In the genomic region with DNA sequence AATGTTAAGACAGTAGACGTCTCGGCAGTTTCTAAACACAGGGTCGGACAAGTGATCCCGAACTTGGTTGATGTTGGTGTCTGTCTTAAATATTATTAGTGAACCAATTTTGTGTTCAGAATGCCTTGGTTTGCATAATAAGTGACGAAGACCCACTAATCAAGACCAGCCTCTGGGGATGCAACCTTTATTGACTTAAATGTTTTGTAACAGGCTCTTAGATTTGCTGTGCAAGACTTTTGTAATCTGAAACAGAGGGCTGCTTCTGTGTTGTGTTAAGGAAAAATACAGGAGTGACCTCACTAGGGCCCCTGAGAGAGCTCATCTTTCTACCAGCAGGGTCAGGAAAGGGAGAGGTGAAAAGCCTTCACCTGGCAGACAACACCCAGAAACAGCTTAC, we compare ENCODE assay signal across 8 mouse cellular contexts.
A peak's percentile ranks its signal among the peaks of the same experiment; 100 is the strongest.
DNase-seq lines count a peak whose midpoint lies in the region; ATAC-seq lines count a peak whose summit lies in the region.
"Had no signal": no experiment of that assay in that cellular context is flagged by ENCODE, and none has a peak within 500 bp of the region (broad histone marks: within the 10 kb centered on the region; RNA-seq: fewer than 3 reads in every experiment).

No protein-coding gene starts in this region.

- no peaks in the 10 kb centered on the region; the same call in 1 of the 2 replicates for H3K4me1 ChIP-seq in liver, embryonic 11.5 days (replicated peaks; ENCODE audit: control insufficient read depth, insufficient read depth, low read length)
- H3K4me1 ChIP-seq in forebrain, embryonic 16.5 days (replicated peaks; ENCODE audit: control insufficient read depth, insufficient read depth, low read length): peaks cover 4% of the 10 kb centered on the region
- H3K4me1 ChIP-seq in limb, embryonic 11.5 days (ENCODE audit: control insufficient read depth, insufficient read depth, low read length): 0 out of 2 replicates have a peak, but pooled peaks cover 4% of the 10 kb centered on the region
- 0 out of 2 replicates have a peak, but pooled peaks cover 7% of the 10 kb centered on the region for H3K4me1 ChIP-seq in neural tube, embryonic 15.5 days

- no peaks in the 10 kb centered on the region for H3K9me3 ChIP-seq in liver, embryonic 11.5 days (ENCODE audit: control insufficient read depth, low read length)
- no peaks in the 10 kb centered on the region for H3K9me3 ChIP-seq in forebrain, embryonic 16.5 days (ENCODE audit: control insufficient read depth, low read length)
- H3K9me3 ChIP-seq in limb, embryonic 11.5 days (ENCODE audit: control insufficient read depth, low read length): no peaks in the 10 kb centered on the region
- no peaks in the 10 kb centered on the region for H3K9me3 ChIP-seq in neural tube, embryonic 15.5 days (replicated peaks)

- H3K36me3 ChIP-seq in liver, embryonic 11.5 days (ENCODE audit: control insufficient read depth, insufficient read depth, low read length): no peaks in the 10 kb centered on the region
- H3K36me3 ChIP-seq in forebrain, embryonic 16.5 days (ENCODE audit: control insufficient read depth, insufficient read depth): no peaks in the 10 kb centered on the region
- H3K36me3 ChIP-seq in limb, embryonic 11.5 days (ENCODE audit: control insufficient read depth, insufficient read depth, low read length): no peaks in the 10 kb centered on the region
- H3K36me3 ChIP-seq in neural tube, embryonic 15.5 days: no peaks in the 10 kb centered on the region

- H3K27me3 ChIP-seq in liver, embryonic 11.5 days (replicated peaks; ENCODE audit: control insufficient read depth, insufficient read depth, low read length): no peaks in the 10 kb centered on the region
- no peaks in the 10 kb centered on the region for H3K27me3 ChIP-seq in forebrain, embryonic 16.5 days (replicated peaks; ENCODE audit: control insufficient read depth, insufficient read depth, low read length)
- no peaks in the 10 kb centered on the region for H3K27me3 ChIP-seq in limb, embryonic 11.5 days (ENCODE audit: control insufficient read depth, insufficient read depth, low read length)
- no peaks in the 10 kb centered on the region for H3K27me3 ChIP-seq in neural tube, embryonic 15.5 days (replicated peaks)
- H3K27me3 ChIP-seq: Patski had no signal

- no peak overlapping the region for H3K27ac ChIP-seq in liver, embryonic 11.5 days (ENCODE audit: low read depth, low read length)
- H3K27ac ChIP-seq in forebrain, embryonic 16.5 days (ENCODE audit: low read length): no peak overlapping the region
- H3K27ac ChIP-seq in limb, embryonic 11.5 days (replicated peaks; ENCODE audit: low read depth, low read length): no peak overlapping the region
- H3K27ac ChIP-seq in neural tube, embryonic 15.5 days (replicated peaks): no peak overlapping the region

- H3K4me3 ChIP-seq in liver, embryonic 11.5 days (ENCODE audit: low read depth, low read length): no peak overlapping the region
- H3K4me3 ChIP-seq in forebrain, embryonic 16.5 days (replicated peaks; ENCODE audit: low read length): no peak overlapping the region; the same call in 1 of the 2 replicates
- H3K4me3 ChIP-seq in limb, embryonic 11.5 days (ENCODE audit: low read depth, low read length): no peak overlapping the region
- H3K4me3 ChIP-seq in neural tube, embryonic 15.5 days (replicated peaks): no peak overlapping the region

- WGBS in liver, embryonic 11.5 days: 77% methylated on average over 5 of the region's 5 CpGs
- 83% methylated on average over 5 of the region's 5 CpGs for WGBS in forebrain, embryonic 16.5 days
- 69% methylated on average over 5 of the region's 5 CpGs for WGBS in limb, embryonic 11.5 days
- 91% methylated on average over 5 of the region's 5 CpGs for WGBS in neural tube, embryonic 15.5 days

- no peak for ATAC-seq in liver, embryonic 11.5 days (replicated peaks; ENCODE audit: low FRiP score)
- no peak for ATAC-seq in forebrain, embryonic 16.5 days
- no peak for ATAC-seq in limb, embryonic 11.5 days (ENCODE audit: insufficient number of reproducible peaks, low FRiP score, low TSS enrichment, low read depth)
- ATAC-seq in neural tube, embryonic 15.5 days (ENCODE audit: low FRiP score): no peak

- no peak for DNase-seq in liver, embryonic 11.5 days (ENCODE audit: low spot score)
- DNase-seq in liver: no peak
- DNase-seq in limb, embryonic 11.5 days (ENCODE audit: low spot score): no peak
- no peak for DNase-seq in thymus, adult 18-20 months
- no peak for DNase-seq in left cerebral cortex, postnatal 14 days (ENCODE audit: low spot score in 2 of 2)

- no peak overlapping the region for H3K9ac ChIP-seq in liver, embryonic 11.5 days (ENCODE audit: low read depth, low read length)
- H3K9ac ChIP-seq in forebrain, embryonic 16.5 days (replicated peaks; ENCODE audit: low read depth, low read length): peak overlapping the region; percentile 57
- H3K9ac ChIP-seq in limb, embryonic 11.5 days (ENCODE audit: low read length): no peak overlapping the region
- H3K9ac ChIP-seq in neural tube, embryonic 15.5 days (replicated peaks): peak overlapping the region; percentile 37; the same call in 1 of the 2 replicates

- intact Hi-C loops in left cerebral cortex, postnatal 14 days (cut with DNase I): loop anchor here (5.0 to 10.0 kb wide), 3 partner anchors 201 to 391 kb away; no protein-coding TSS in a partner anchor

- H3K4me2 ChIP-seq in liver, embryonic 11.5 days: peak overlapping the region; percentile 40
- H3K4me2 ChIP-seq in forebrain, embryonic 16.5 days (ENCODE audit: low read length): peak overlapping the region; percentile 53; the same call in 1 of the 2 replicates
- H3K4me2 ChIP-seq in limb, embryonic 11.5 days (ENCODE audit: low read depth, severe bottlenecking): peak overlapping the region; percentile 37; the same call in 1 of the 2 replicates
- H3K4me2 ChIP-seq in neural tube, embryonic 15.5 days: peak overlapping the region; percentile 55

Comparison
In these comparisons a context has a peak if more than half of its experiments do, and no peak if none do; other contexts are left out.
1. H3K9ac ChIP-seq: peak in forebrain, embryonic 16.5 days (single experiment) and neural tube, embryonic 15.5 days (single experiment); none in liver, embryonic 11.5 days (single experiment) and limb, embryonic 11.5 days (single experiment).
2. Peak in every context shown above with its lines, with median percentiles within 50 percentile points of each other: H3K4me2 ChIP-seq.